ENCODE assay signal across 24 mouse cellular contexts in the genomic region with DNA sequence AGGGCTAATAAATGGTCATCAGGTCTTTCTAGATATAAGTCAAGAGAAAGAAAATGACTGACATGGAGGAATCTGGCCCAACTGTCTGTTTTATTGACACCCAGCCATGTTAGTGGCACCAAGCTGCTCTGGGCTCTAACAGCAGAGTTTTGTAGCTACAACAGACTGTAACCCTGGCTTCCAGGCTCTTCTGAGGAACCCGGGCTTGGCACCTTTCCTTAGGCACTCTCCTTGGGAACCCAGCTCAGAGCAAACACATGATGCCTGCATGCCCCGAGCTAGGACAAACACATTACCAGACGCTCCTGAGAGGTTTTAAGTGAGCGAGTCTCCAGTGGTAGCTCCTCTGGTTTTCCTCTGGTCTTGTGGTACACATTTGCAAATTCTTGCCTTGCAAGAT. TPM values are rescaled to one million over a fixed set of nuclear protein-coding genes. Genes with fewer than 3 reads are reported as not detected.
A peak's percentile ranks its signal among the peaks of the same experiment; 100 is the strongest.
DNase-seq lines count a peak whose midpoint lies in the region; ATAC-seq and TF ChIP-seq lines count a peak whose summit lies in the region.
"Had no signal": no experiment of that assay in that cellular context is flagged by ENCODE, and none has a peak within 500 bp of the region (broad histone marks: within the 10 kb centered on the region; RNA-seq: fewer than 3 reads in every experiment).

No protein-coding gene starts in this region.

- no peak overlapping the region for H3K4me2 ChIP-seq in forebrain, postnatal 0 days (ENCODE audit: low read depth)
- H3K4me2 ChIP-seq in forebrain, embryonic 11.5 days (ENCODE audit: low read depth, low read length, severe bottlenecking) = no peak overlapping the region
- no peak overlapping the region for H3K4me2 ChIP-seq in lung, postnatal 0 days (replicated peaks; ENCODE audit: low read depth, low read length)
- H3K4me2 ChIP-seq: embryonic facial prominence, embryonic 12.5 days; forebrain, embryonic 12.5 days had no signal

- TF ChIP-seq CTCF in forebrain, postnatal 0 days (IDR thresholded peaks at IDR 0.05; ENCODE audit: low read depth) = no peak
- no peak for TF ChIP-seq CTCF in lung, postnatal 0 days (IDR thresholded peaks at IDR 0.05)

- TF ChIP-seq EP300 in lung, postnatal 0 days (IDR thresholded peaks at IDR 0.05) = no peak

- no peaks in the 10 kb centered on the region for H3K4me1 ChIP-seq in forebrain, postnatal 0 days (ENCODE audit: insufficient read depth)
- H3K4me1 ChIP-seq in forebrain, embryonic 11.5 days (replicated peaks; ENCODE audit: control insufficient read depth, insufficient read depth, low read length) = no peaks in the 10 kb centered on the region
- H3K4me1 ChIP-seq in lung, postnatal 0 days (ENCODE audit: insufficient read depth, low read depth, low read length) = no peaks in the 10 kb centered on the region

- DNase-seq in cerebellum, postnatal 10 days = peak; percentile 55 to 69
- DNase-seq in cerebellum, adult 11-12 months = no peak
- DNase-seq in forebrain, postnatal 0 days = peak; percentile 50
- no peak for DNase-seq in forebrain, embryonic 11.5 days (ENCODE audit: low spot score)
- peak; percentile 20 to 39 for DNase-seq in lung, adult 18-20 months
- no peak for DNase-seq in lung, postnatal 0 days (ENCODE audit: low spot score)
- DNase-seq in adipocyte (ENCODE audit: low spot score) = peak; percentile 34
- DNase-seq: adrenal gland, adult 8-10 months; adrenal gland, postnatal 14 days; adrenal gland, postnatal 36 days; B cell, adult 2 months; cerebellum, adult 18-20 months; cerebellum, adult 8-10 months; cerebellum, adult 9-11 months had no signal

- no peaks in the 10 kb centered on the region for H3K27me3 ChIP-seq in forebrain, postnatal 0 days (ENCODE audit: insufficient read depth, low read length)
- no peaks in the 10 kb centered on the region for H3K27me3 ChIP-seq in forebrain, embryonic 11.5 days (ENCODE audit: control insufficient read depth, insufficient read depth, low read length)
- no peaks in the 10 kb centered on the region for H3K27me3 ChIP-seq in lung, postnatal 0 days (replicated peaks; ENCODE audit: insufficient read depth, low read length)
- H3K27me3 ChIP-seq: embryonic facial prominence, embryonic 12.5 days; forebrain, embryonic 12.5 days had no signal

- H3K4me3 ChIP-seq in forebrain, postnatal 0 days (ENCODE audit: low read depth, low read length) = no peak overlapping the region
- no peak overlapping the region for H3K4me3 ChIP-seq in forebrain, embryonic 11.5 days (ENCODE audit: low read depth, low read length)
- H3K4me3 ChIP-seq in lung, postnatal 0 days (ENCODE audit: low read depth, low read length) = no peak overlapping the region
- H3K4me3 ChIP-seq: embryonic facial prominence, embryonic 10.5 days; embryonic facial prominence, embryonic 12.5 days; forebrain, embryonic 12.5 days had no signal

- H3K36me3 ChIP-seq in forebrain, postnatal 0 days (ENCODE audit: insufficient read depth) = no peaks in the 10 kb centered on the region
- no peaks in the 10 kb centered on the region for H3K36me3 ChIP-seq in forebrain, embryonic 11.5 days (ENCODE audit: control insufficient read depth, insufficient read depth, low read length)
- H3K36me3 ChIP-seq in lung, postnatal 0 days (ENCODE audit: insufficient read depth, low read length) = no peaks in the 10 kb centered on the region
- H3K36me3 ChIP-seq: embryonic facial prominence, embryonic 10.5 days; embryonic facial prominence, embryonic 12.5 days; forebrain, embryonic 12.5 days; G1E had no signal

- no peaks in the 10 kb centered on the region for H3K9me3 ChIP-seq in forebrain, postnatal 0 days (ENCODE audit: low read length)
- H3K9me3 ChIP-seq in forebrain, embryonic 11.5 days (ENCODE audit: control insufficient read depth, low read length) = no peaks in the 10 kb centered on the region
- H3K9me3 ChIP-seq in lung, postnatal 0 days (ENCODE audit: low read length) = no peaks in the 10 kb centered on the region
- H3K9me3 ChIP-seq: embryonic facial prominence, embryonic 10.5 days; embryonic facial prominence, embryonic 12.5 days had no signal

- no peak overlapping the region for H3K9ac ChIP-seq in forebrain, postnatal 0 days
- no peak overlapping the region for H3K9ac ChIP-seq in forebrain, embryonic 11.5 days (ENCODE audit: low read length)
- no peak overlapping the region for H3K9ac ChIP-seq in lung, postnatal 0 days (replicated peaks; ENCODE audit: low read depth)
- H3K9ac ChIP-seq: embryonic facial prominence, embryonic 12.5 days; forebrain, embryonic 12.5 days had no signal

- 65% methylated on average over 4 of the region's 4 CpGs for WGBS in forebrain, postnatal 0 days
- WGBS in forebrain, embryonic 11.5 days = 90% methylated on average over 4 of the region's 4 CpGs
- WGBS in lung, postnatal 0 days = 50% methylated on average over 4 of the region's 4 CpGs

- ATAC-seq in forebrain, postnatal 0 days = peak; percentile 65; the same call in 1 of the 2 replicates
- no peak for ATAC-seq in forebrain, embryonic 11.5 days (replicated peaks; ENCODE audit: low FRiP score)
- no peak for ATAC-seq in lung, postnatal 0 days
- ATAC-seq: activated CD4-positive, CD25-positive, alpha-beta regulatory T cell, adult 4 months; CD4-positive, CD25-positive, alpha-beta regulatory T cell, adult 4 months; forebrain, embryonic 14.5 days; forebrain, embryonic 16.5 days; Patski had no signal

- H3K27ac ChIP-seq in forebrain, postnatal 0 days (ENCODE audit: low read depth, low read length) = no peak overlapping the region
- no peak overlapping the region for H3K27ac ChIP-seq in forebrain, embryonic 11.5 days (ENCODE audit: low read depth, low read length)
- H3K27ac ChIP-seq in lung, postnatal 0 days (ENCODE audit: low read length) = no peak overlapping the region
- H3K27ac ChIP-seq: embryonic facial prominence, embryonic 10.5 days; embryonic facial prominence, embryonic 12.5 days; forebrain, embryonic 12.5 days had no signal

RNA-seq across cellular contexts. Expression of a gene that starts 57.9 kb away (rescaled TPM):
- total RNA-seq in forebrain, postnatal 0 days (2014; rRNA removed) = 0.10 and 0.15 TPM in 2 replicates
- polyA plus RNA-seq in forebrain, postnatal 0 days (2015; fragmentation: Nextera tagmentation; extraction: Ambion mirVana) = 0.30 and 0.44 TPM in 2 replicates
- not detected in 2 replicates for polyA plus RNA-seq in forebrain, embryonic 11.5 days (2014; fragmentation: Nextera tagmentation; extraction: Ambion mirVana)
- polyA plus RNA-seq in lung, postnatal 0 days (2015; fragmentation: Nextera tagmentation; extraction: Ambion mirVana) = 0.13 and 0.19 TPM in 2 replicates
- total RNA-seq: adrenal gland, adult 8-10 months; adrenal gland, postnatal 14 days; CH12.LX; G1E had no signal
- polyA plus RNA-seq: activated CD4-positive, CD25-positive, alpha-beta regulatory T cell, adult 4 months; CD4-positive, CD25-positive, alpha-beta regulatory T cell, adult 4 months; G1E; Patski had no signal

Comparison
In these comparisons a context has a peak if more than half of its experiments do, and no peak if none do; other contexts are left out.
1. DNase-seq: peak in cerebellum, postnatal 10 days (2 of 2), forebrain, postnatal 0 days (single experiment), lung, adult 18-20 months (2 of 2) and adipocyte (single experiment); none in cerebellum, adult 11-12 months (single experiment), forebrain, embryonic 11.5 days (single experiment) and lung, postnatal 0 days (single experiment).